Mouse (Mus musculus) c-Kit-positive CD71-negative TER-119-negative erythroid progenitor cells, embryonic 14.5 days (primary cell): ENCODE results near the gene Larp7.

Experiments used
- DNase-seq: peaks from one replicate; pipeline ENCODE4 v3.0.0-alpha.2; 2013; ENCODE audit warnings: low read depth

The Larp7 gene

DNA sequence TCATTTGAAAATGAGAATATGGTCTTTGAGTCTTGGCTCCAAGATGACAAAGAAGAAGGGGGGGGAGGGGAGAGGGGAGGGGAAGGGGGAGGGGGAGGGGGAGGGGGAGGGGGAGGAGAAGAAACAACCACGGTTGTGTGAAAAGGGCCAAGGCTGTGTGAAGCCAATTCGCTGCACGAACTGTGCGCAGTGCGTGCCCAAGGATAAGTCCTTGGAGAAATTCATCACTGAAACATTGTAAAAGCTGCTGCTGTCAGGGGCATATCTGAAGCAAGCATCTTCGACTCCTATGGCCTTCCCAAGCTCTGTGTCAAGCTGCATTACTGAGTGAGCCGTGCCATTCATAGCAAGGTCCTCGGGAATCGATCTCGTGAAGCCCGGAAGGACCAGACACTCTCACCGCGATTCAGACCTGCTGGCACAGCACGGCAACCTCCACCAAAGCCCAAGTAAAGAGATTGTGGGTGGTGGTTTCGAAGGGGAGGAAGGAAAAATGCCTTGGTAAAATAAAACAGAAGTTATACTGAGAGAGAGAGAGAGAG is 40.3 kb downstream of the Larp7 start:
- no peak for DNase-seq

DNA sequence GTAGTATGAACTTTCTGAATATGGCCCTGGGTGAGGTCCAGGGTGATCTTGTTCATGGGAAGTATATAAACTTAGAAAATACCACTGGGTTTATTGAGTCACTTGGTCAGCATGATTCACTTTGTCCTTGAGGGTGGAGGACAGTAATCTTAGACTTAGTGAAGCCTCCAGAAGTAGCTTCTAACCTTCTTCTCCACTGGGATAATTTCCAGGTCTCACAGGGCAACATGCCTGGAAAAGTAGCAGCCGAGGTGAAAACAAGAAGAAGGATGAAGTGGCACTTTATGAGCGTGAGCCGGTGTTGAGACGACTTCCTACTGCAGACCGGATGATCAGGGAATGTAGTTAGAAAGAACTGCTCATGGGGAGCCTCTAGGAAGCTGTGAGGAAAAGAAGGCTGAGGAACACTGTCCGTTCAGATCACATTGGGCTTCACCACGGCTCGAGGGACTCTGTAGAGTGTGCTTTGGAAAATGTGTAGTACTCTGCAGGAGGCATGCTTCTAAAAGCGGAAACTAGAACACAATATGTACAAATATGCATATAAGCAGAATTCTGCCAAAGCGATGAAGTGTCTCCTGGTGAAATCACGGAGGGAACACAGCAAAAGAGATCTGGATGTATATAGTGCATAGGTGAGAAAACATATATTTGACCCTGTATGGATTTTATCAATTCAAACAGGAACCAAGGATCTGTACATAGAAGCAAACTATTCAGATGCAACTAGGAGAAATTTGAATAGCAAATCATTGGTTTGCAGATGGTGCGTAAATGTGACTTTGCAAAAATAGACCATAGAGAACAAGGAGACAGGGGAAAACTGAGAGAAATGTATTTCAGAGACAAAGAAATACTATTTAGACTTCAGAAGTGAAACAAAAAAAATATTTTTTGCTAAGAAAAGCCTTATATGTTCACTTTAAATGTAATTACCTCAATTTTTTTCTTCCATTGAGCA is 41.1 kb downstream of the Larp7 start:
- no peak for DNase-seq

DNA sequence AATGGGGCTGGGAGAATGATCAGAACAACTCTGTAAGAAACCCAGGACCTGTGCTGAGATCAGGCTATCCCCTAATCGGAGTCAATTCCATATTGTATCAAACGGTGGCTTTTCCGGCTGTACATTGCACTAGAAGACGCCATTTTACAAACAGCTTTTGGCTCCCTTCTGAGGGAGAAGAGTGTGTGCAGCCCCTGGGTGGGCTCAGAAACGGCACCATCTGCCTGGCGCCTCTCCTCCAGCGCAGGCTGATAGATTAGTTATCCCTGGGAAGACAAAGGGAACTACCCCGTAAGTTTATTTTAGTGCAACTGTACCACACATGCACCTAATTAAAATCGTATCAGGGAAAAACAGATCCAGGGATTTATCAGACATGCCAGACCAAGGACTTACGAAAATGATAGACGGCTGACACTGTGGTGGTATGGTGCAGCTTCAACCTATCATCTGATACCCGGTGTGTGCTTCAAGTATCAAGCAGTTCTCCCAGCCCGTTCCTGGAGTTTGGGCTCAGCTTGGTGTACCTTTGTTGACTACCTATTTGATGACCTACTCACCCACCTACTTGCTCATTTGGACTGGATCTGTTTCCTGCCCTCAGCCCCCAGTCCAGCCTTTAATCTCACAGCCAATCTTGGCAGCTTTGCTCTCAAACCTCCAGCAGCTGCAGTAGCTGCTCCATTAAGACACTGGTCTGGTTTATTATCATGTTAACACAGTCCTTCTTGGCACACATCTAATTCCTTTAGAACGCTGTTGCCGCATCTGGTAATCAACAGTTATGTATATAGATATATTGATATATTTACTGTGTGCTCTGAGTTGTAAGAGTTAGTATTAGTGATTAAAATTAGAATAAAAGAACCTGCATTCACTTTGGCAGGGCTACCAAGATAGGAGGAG is 45.0 kb downstream of the Larp7 start:
- no peak for DNase-seq

DNA sequence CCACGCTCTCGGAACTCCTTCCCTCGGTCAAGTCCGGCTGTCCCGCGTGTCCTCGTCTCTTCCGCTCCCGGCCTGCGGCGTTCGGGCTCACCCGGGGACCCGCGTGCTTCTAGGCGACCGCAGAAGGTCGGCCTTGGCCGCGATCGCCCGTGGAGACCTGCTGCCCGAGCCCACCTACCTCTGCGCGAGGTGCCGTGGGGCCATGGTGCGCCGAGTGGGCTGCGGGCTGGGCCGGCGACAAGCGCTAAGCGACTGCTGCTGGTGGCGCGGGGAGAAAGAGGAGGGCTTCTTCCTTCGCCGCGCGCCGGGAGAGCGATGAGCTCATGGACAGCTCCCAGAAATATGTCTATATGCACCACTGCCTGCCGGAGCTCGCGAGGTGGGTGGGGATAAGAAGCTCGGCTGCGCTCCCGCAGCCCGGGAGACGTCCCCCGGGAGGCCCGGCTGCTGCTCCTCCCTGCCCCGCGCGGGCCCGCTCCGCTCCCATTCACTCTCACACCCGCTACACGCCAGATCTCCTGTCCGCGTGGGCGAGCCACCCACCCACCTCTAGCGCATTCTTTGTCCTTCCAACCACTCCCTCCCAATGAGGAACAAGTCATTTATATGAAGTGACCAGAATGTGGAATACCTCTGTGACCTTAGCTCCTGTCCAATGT is 54.3 kb downstream of the Larp7 start, which contains the start of gene Ank2:
Gene Ank2 (minus strand): TSS at position 609 of the 659 bp plus-strand sequence.
- DNase-seq = no peak

DNA sequence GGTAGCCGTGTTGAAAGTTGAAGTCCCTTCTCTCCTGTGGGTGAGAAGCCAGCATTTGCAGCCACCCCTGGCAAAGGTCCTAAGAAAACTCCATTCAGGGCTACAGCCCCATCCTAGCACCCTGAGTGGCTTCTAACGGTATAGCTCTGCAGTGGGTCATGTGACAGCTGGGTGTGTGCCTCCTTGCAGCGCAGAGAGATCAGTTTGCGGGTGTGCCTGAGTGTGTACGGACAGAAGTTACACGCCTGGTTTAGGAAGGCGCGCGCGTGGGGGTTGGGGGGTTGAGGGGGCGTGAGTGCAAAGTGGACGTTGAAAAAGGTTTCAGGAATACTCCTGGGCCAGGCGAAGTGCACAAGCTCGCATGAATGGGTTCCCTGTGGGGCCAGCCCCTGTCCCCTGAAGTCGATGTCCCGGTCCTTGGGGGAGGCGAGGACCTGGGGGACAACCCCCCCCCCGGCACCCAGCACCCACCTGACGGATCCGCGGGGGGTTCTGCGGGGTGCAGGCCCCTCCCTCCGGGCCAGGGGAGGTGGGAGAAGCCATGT is 54.9 kb downstream of the Larp7 start:
- no peak for DNase-seq

DNA sequence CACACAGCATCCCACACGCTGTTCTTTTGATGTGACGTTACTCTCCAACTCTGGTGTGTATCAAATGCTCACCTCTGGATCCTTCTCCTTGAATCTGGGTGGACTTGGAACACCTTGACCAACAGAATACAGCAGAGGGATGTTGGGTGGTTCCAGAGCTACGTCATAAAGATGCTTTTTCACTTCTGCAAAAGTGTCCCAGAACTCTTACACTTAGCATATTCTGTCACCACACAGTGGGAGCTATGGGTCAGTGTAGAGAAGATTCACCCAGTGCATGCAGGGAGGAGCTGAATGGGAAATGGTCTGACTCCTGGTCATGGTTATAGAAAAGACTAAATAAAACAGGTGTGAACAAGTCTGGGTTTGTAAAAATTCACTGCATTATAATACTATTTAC is 60.5 kb downstream of the Larp7 start:
- no peak for DNase-seq

DNA sequence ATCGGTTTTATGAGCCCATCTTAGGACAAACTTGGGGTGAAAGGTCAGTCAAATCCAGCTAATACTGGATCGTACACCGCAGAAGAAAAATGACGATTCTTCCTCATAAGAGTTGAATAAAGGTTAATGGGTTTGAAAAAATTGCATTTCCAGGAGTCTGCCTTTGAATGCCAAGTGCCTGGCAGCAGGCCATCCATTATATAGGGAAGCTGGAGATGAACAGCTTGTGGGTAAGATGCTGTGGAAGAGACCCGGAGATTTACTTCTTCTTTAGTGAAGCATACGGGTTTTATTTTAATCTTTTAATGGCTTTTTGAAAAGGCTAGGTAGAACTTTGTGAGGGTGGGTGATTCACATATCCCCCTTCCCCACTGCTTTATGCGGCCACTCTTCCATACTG is 65.8 kb downstream of the Larp7 start:
- no peak for DNase-seq
